In genomic region chr4:102520669-102521261, GRCm38 (mm10) we compare ENCODE assay signal across 24 mouse cellular contexts.
DNase-seq lines count a peak whose midpoint lies in the region; ATAC-seq and TF ChIP-seq lines count a peak whose summit lies in the region.
"Had no signal": no experiment of that assay in that cellular context is flagged by ENCODE, and none has a peak within 500 bp of the region (broad histone marks: within the 10 kb centered on the region; RNA-seq: fewer than 3 reads in every experiment).

No protein-coding gene starts in this region.

- DNase-seq in kidney, adult 8-10 months, result no peak
- peak; percentile 40 for DNase-seq in A20 (ENCODE audit: low read depth, low spot score)
- DNase-seq in CD4-positive, CD25-positive, alpha-beta regulatory T cell, adult 2 months (ENCODE audit: low read depth, low spot score), result peak; percentile 72
- no peak for DNase-seq in lung, adult 2 months
- DNase-seq in thymus, postnatal 36 days, result no peak
- DNase-seq: adrenal gland, postnatal 25 days; cerebellum, adult 11-12 months; cerebellum, postnatal 14 days; layer of hippocampus, postnatal 36 days; left cerebral cortex, postnatal 4 days; lung, postnatal 36 days; thymus, adult 18-20 months had no signal

- H3K27ac ChIP-seq in kidney, embryonic 16.5 days (ENCODE audit: low read length), result no peak overlapping the region
- H3K27ac ChIP-seq: heart, embryonic 15.5 days; liver, embryonic 15.5 days; neural tube, embryonic 13.5 days had no signal

- 49% methylated on average over 8 of the region's 8 CpGs for WGBS in kidney, embryonic 16.5 days
- 67% methylated on average over 8 of the region's 8 CpGs for WGBS in lung, adult 2 months

- no peak for TF ChIP-seq CTCF in lung, adult 2 months (IDR thresholded peaks at IDR 0.05; ENCODE audit: insufficient read depth, low read length)

- peak; percentile 54; the same call in 1 of the 2 replicates for ATAC-seq in kidney, embryonic 16.5 days (ENCODE audit: low FRiP score, low TSS enrichment)
- peak; percentile 59 for ATAC-seq in inflammation-experienced regulatory T-cells, adult 6 months
- ATAC-seq: forebrain, embryonic 16.5 days; hindbrain, embryonic 16.5 days; intestine, embryonic 16.5 days; midbrain, embryonic 16.5 days had no signal

- H3K27me3 ChIP-seq in kidney, embryonic 16.5 days (ENCODE audit: insufficient read depth, low read length), result no peaks in the 10 kb centered on the region
- H3K27me3 ChIP-seq: heart, embryonic 15.5 days; liver, embryonic 15.5 days; neural tube, embryonic 13.5 days had no signal

- H3K9me3 ChIP-seq in kidney, embryonic 16.5 days (ENCODE audit: low read length), result no peaks in the 10 kb centered on the region
- H3K9me3 ChIP-seq: heart, embryonic 15.5 days; liver, embryonic 15.5 days; neural tube, embryonic 13.5 days had no signal

- H3K4me3 ChIP-seq in kidney, embryonic 16.5 days (ENCODE audit: low read length), result no peak overlapping the region
- H3K4me3 ChIP-seq in lung, adult 2 months (replicated peaks; ENCODE audit: extremely low read depth, low read depth, low read length), result no peak overlapping the region
- H3K4me3 ChIP-seq: erythroblast, embryonic 14.5 days; heart, embryonic 15.5 days; liver, embryonic 15.5 days; myocyte; neural tube, embryonic 13.5 days had no signal

- H3K9ac ChIP-seq in kidney, embryonic 16.5 days (replicated peaks; ENCODE audit: low read length), result no peak overlapping the region
- H3K9ac ChIP-seq: heart, embryonic 15.5 days; liver, embryonic 15.5 days; neural tube, embryonic 13.5 days had no signal

- H3K4me1 ChIP-seq in kidney, embryonic 16.5 days (ENCODE audit: insufficient read depth, low read length), result peaks cover 16% of the 10 kb centered on the region
- peaks cover 4% of the 10 kb centered on the region; the same call in 1 of the 2 replicates for H3K4me1 ChIP-seq in lung, adult 2 months (ENCODE audit: control insufficient read depth, insufficient read depth, low read length)

- H3K36me3 ChIP-seq in kidney, embryonic 16.5 days (ENCODE audit: insufficient read depth, low read length), result no peaks in the 10 kb centered on the region
- H3K36me3 ChIP-seq: heart, embryonic 15.5 days; liver, embryonic 15.5 days; neural tube, embryonic 13.5 days had no signal

- TF ChIP-seq POLR2A in lung, adult 2 months (IDR thresholded peaks at IDR 0.05; ENCODE audit: borderline replicate concordance, extremely low read depth, low read depth, low read length), result no peak

- H3K4me2 ChIP-seq in kidney, embryonic 16.5 days (replicated peaks; ENCODE audit: low read depth, low read length), result no peak overlapping the region
- H3K4me2 ChIP-seq: heart, embryonic 15.5 days; liver, embryonic 15.5 days; midbrain, embryonic 11.5 days; neural tube, embryonic 13.5 days had no signal

Comparison
In these comparisons a context has a peak if more than half of its experiments do, and no peak if none do; other contexts are left out.
1. DNase-seq: peak in A20 (single experiment) and CD4-positive, CD25-positive, alpha-beta regulatory T cell, adult 2 months (single experiment); none in kidney, adult 8-10 months (0 of 2), lung, adult 2 months (single experiment) and thymus, postnatal 36 days (0 of 2).